Mouse (Mus musculus) brain, embryonic 14.5 days (tissue): ENCODE measurements around the gene Tlcd2.

ENCODE experiments used
- CTCF ChIP-seq: fragments of 200-500 bp; IDR thresholded peaks from 2 replicates; pipeline ENCODE4 v1.5.1; 2012; ENCODE audit warnings: inconsistent platforms, mild to moderate bottlenecking, moderate library complexity, borderline replicate concordance; ENCODE audit not compliant: insufficient read depth, insufficient read length; ENCODE audit errors: extremely low read depth
- POLR2A ChIP-seq: fragments of 200-500 bp; IDR thresholded peaks from 2 replicates; pipeline ENCODE4 v1.6.1; 2012; ENCODE audit warnings: mild to moderate bottlenecking, inconsistent platforms, borderline replicate concordance; ENCODE audit not compliant: poor library complexity, insufficient read depth, insufficient read length, severe bottlenecking; ENCODE audit errors: extremely low read depth

DNA sequence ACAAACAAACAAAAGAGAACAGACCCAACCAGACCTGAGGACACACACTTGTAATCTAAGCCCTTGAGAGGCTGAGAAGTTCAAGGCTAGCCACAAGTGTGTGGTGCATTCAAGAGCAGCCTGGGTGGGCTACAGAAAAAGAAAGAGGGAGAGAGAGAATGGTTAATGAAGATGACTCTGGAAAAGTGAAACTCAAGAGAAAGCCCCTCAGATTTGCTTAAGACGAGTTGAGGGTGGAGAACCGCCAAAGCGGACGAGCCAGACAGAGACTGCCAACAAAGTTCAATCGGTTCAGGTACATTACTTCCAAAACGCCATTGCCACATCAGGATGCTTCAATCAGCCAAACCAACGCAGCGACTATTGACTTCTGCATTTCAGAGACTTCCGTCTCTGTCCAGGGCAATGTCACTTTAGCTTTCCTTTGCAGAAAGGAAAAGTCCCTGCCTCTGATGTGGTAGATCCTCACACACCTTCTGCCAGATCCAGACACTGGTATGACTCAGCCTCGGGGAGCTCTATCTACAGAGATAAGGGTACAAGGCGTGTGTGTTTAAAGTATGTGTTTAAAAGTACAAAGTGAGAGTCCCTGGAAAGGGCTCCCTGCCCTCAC, 11.1 kb downstream of the Tlcd2 start:
- TF ChIP-seq CTCF (no peak), POLR2A (no peak)
